Mouse (Mus musculus) gastrocnemius, postnatal 36 days (tissue): ENCODE measurements around the gene Rassf7. TPM values are rescaled to one million over a fixed set of nuclear protein-coding genes. Genes with fewer than 3 reads are reported as not detected.

Experiments used
- microRNA-seq, 2 experiments: library from miRNA; unstranded; fragments of <30 nt; microRNA quantifications; one replicate each; pipeline ENCODE4 v1.2.0; 2021
- total RNA-seq, 2 experiments: library from RNA; stranded (reverse); gene quantifications; 2 replicates each; pipeline ENCODE4 v1.2.3; 2021

The Rassf7 gene
- total RNA-seq, 2 experiments from 2014 or later = 0.59 TPM; not detected in 1

Small RNAs within 50 kb of the gene (microRNA-seq; reads per million reads assigned to microRNA genes)
- 49.0 to 109 reads per million in 2 experiments for gene Mir210

Other genes with a start within 250 kb of the Rassf7 start
- gene Ifitm1, start 248.6 kb upstream of the Rassf7 start, total RNA-seq = under 1 TPM in 1 of 2 experiments, not detected in 1; 0.77 TPM
- 10 to 100 TPM; 30.2 to 45.6 TPM for gene Ifitm3, start 205.1 kb upstream of the Rassf7 start, total RNA-seq
- gene Ifitm6, start 197.9 kb upstream of the Rassf7 start, total RNA-seq = not detected
- gene Gm17387, start 186.7 kb upstream of the Rassf7 start, total RNA-seq = not detected
- gene B4galnt4, start 154.8 kb upstream of the Rassf7 start, total RNA-seq = under 1 TPM; 0.20 to 0.22 TPM
- under 1 TPM in 1 of 2 experiments, not detected in 1; 0.12 TPM for gene Pkp3, start 137.6 kb upstream of the Rassf7 start, total RNA-seq
- gene Sigirr, start 115.3 kb upstream of the Rassf7 start, total RNA-seq = 1 to 10 TPM; 1.7 to 2.0 TPM
- not detected for gene Ano9, start 98.1 kb upstream of the Rassf7 start, total RNA-seq
- gene Ptdss2, start 93.5 kb upstream of the Rassf7 start, total RNA-seq = 10 to 100 TPM; 15.9 to 18.7 TPM
- 10 to 100 TPM; 41.8 to 45.9 TPM for gene Rnh1, start 43.0 kb upstream of the Rassf7 start, total RNA-seq
- 100 to 1,000 TPM; 148 to 163 TPM for gene Hras, start 21.9 kb upstream of the Rassf7 start, total RNA-seq
- 1 to 10 TPM; 2.0 to 2.1 TPM for gene Lrrc56, start 21.7 kb upstream of the Rassf7 start, total RNA-seq
- not detected for gene Lmntd2, start 1.8 kb upstream of the Rassf7 start, total RNA-seq
- gene Phrf1, start 12.9 kb downstream of the Rassf7 start, total RNA-seq = 10 to 100 TPM; 19.2 to 20.6 TPM
- 1 to 10 TPM in 1 of 2 experiments, under 1 TPM in 1; 0.71 to 2.5 TPM for gene Irf7, start 50.6 kb downstream of the Rassf7 start, total RNA-seq
- under 1 TPM in 1 of 2 experiments, not detected in 1; 0.12 TPM for gene Cdhr5, start 60.9 kb downstream of the Rassf7 start, total RNA-seq
- not detected for gene Sct, start 63.3 kb downstream of the Rassf7 start, total RNA-seq
- gene Drd4, start 76.1 kb downstream of the Rassf7 start, total RNA-seq = not detected
- 10 to 100 TPM; 13.9 to 14.8 TPM for gene Deaf1, start 111.8 kb downstream of the Rassf7 start, total RNA-seq
- 10 to 100 TPM; 10.2 to 10.6 TPM for gene Tmem80, start 111.9 kb downstream of the Rassf7 start, total RNA-seq
- gene Eps8l2, start 123.0 kb downstream of the Rassf7 start, total RNA-seq = 1 to 10 TPM; 2.1 to 2.5 TPM
- 10 to 100 TPM; 81.0 to 82.7 TPM for gene Taldo1, start 176.3 kb downstream of the Rassf7 start, total RNA-seq
- 1 to 10 TPM; 6.3 to 6.7 TPM for gene Gatd1, start 198.3 kb downstream of the Rassf7 start, total RNA-seq
- under 1 TPM; 0.20 to 0.39 TPM for gene Cend1, start 213.6 kb downstream of the Rassf7 start, total RNA-seq
- 10 to 100 TPM; 15.6 to 38.4 TPM for gene Slc25a22, start 222.0 kb downstream of the Rassf7 start, total RNA-seq
- gene Pidd1, start 228.2 kb downstream of the Rassf7 start, total RNA-seq = under 1 TPM; 0.15 to 0.18 TPM
- gene Rplp2, start 231.5 kb downstream of the Rassf7 start, total RNA-seq = 100 to 1,000 TPM; 466 to 562 TPM
- gene Pnpla2, start 239.3 kb downstream of the Rassf7 start, total RNA-seq = 100 to 1,000 TPM; 306 to 361 TPM
- gene Cracr2b, start 245.2 kb downstream of the Rassf7 start, total RNA-seq = 1 to 10 TPM; 6.3 to 7.4 TPM